Mouse (Mus musculus) G1E (cell line): ENCODE results near the gene 1190005I06Rik.

Source experiments
- CTCF ChIP-seq: IDR thresholded peaks from 2 replicates; pipeline ENCODE4 v1.5.1; 2012; ENCODE audit warnings: low read depth, low read length, inconsistent platforms, mixed read lengths
- GATA1 ChIP-seq: IDR thresholded peaks from 2 replicates; pipeline ENCODE4 v1.6.1; 2012; ENCODE audit warnings: borderline replicate concordance, low read length, inconsistent platforms, mixed read lengths

- TF ChIP-seq CTCF, result no peak
- TF ChIP-seq GATA1, result no peak
Measured at GRCm38 (mm10) chr8:120602672-120603071, 44.8 kb downstream of the 1190005I06Rik start.
